Mouse (Mus musculus): Measurements from ENCODE around the gene Alox12.
A peak's percentile ranks its signal among the peaks of the same experiment; 100 is the strongest.

Gene Alox12

DNA sequence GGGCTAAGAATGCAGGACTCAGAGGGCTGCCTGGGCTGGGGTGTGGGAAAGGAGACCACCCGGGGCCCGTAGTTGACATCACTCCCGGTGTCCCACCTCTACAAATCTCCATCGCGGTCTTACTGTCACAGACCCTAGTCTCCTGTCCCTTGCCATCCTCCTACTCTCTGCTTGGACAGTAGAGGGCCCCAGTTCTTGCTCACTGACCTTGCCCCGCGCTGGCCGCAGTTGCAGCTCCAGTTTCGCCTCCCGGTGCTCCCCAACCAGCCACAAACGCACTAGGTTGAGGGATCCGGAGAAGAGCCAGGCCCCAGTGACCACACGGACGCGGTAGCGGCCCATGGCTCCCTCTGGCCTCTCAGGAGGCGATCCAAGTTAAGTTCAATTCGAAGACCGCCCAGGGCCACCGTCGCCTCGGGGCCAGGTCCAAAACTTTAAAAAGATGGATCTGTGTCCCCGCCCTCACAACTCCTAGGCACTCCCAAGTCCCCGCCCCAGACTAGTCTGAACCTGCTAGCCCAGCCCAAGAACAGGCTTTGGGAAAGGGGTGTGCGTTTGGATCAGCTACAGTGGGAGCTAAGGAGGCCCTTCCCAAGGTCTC is at the start of gene Alox12:
Gene Alox12, minus strand, starts transcription at position 423 of the 601 bp plus-strand sequence.
- no peak for DNase-seq (ENCODE audit: low read depth, low spot score)

DNA sequence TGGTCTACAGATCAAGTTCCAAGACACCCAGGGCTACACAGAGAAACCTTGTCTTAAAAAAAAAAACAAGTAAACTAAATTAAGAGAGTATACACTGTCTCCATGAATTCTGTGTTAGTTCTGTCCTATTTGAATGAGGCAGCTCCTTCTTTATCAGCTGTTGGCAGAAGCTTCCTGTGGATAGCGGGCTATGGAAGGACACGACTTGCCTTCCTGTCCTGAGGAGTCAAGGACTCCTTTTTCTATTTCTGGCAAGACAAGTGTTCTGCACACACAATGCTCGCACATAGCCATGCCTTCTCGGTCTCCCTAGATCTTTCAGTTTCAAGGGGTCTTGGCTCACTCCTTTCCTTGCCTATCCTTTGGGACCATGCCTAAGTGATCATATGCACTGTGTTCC is 47.1 kb upstream of the Alox12 start:
- no peak for DNase-seq (ENCODE audit: low read depth, low spot score)

DNA sequence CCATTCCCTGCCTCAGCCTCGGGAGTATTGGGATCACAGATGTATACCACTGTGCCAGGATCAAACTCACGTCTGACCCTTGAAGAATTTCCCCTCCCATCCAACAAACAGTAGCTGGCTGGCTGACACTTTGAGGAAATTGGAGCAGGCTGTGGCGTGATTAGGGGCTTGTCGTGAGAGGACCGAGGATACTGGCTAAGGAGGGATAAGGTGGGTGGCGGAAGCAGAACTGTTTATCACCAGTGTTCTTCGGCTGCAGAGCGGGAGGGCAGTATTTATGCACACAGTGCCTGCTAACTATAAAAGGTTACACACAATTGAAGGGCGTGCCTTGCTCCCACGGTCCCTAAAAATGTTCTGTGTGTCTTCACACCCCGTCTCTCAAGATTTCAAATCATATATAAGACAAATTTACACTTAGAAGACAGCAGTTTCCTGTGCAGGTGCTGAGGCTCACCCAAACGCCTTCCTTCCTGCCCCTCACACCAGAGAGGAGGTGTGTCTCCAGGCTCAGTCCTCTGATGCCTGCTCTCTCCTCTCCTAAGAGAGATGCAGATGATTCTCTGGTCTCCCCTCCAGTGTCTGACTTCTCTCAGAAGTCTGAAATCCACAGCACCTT is 42.8 kb upstream of the Alox12 start:
- DNase-seq (ENCODE audit: low read depth, low spot score): no peak

DNA sequence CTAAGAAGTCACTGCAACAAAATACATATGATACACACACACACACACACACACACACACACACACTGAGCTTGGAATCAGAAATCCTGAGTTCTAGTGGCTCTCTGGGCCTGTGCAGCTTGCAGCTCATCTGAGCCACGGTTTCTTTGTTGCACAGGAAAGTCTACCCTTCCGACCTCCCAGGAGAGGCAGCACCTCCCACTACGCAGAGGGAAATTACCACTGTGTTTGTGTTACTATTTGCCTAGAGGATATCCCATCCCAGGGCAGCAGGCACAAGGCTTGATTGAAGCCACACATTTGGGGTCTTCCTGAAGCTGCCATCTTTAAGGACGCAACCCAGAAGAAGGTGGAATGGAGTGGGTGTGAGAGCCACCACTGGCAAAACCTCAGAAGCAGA is 42.3 kb upstream of the Alox12 start:
- DNase-seq (ENCODE audit: low read depth, low spot score): no peak

DNA sequence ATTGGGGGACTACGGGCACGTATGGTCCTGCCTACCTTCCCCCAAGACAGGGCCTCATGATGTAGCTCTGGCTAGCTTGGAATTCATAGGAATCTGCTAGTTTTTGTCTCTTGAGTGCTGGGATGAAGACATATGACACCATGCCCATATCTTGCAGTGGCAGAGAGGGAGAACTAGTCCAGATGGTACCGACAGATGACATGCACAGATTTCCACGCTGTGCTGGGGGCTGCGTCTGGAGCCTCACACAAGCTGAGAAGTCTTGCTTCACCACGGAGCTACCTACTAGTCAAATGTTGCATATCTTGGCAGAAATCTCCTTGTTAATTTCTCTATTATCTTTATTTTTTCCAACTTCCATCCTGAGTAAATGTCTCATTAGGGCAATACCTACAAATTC is 38.7 kb upstream of the Alox12 start:
- DNase-seq (ENCODE audit: low read depth, low spot score): peak; percentile 47

DNA sequence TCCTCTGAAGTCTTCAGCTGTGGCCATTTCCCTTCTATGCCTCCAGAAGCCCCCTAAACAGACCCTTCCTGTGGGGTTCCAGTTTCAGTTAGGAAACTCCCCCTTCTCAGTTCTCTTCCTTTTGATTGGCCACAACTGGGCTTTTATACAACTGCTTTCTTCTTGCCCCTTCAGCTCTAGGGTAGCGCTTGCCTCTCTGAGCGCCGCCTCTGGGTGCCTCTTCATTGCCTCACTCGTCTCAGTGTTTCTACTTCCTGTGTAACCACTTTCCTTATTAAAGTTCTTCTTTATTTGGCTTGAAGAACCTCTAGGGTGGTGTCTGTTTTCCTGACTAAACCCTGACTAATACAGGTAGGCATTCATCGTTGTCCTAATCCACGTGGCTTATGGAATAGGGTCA is 36.1 kb upstream of the Alox12 start:
- no peak for DNase-seq (ENCODE audit: low read depth, low spot score)

DNA sequence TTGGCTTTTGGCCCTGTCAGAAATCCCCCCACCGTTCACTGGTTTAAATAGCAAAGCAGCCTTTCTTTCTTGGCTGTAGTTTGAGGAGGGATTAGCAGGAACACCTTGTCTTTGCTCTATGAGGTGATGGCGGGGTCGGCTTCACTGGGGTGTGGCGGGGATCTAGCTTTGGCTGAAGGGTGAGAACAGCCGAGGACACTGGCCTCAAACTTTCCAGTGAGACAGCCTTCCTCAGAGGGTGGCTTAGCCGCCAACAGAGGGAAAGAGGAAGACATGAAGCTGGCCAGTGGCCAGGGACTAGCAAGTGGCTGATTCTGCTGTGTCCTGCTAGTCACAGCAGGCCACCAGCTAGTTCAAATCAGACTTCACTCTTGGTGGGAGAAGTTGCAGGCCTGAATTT is 34.1 kb upstream of the Alox12 start:
- DNase-seq (ENCODE audit: low read depth, low spot score): peak; percentile 28

DNA sequence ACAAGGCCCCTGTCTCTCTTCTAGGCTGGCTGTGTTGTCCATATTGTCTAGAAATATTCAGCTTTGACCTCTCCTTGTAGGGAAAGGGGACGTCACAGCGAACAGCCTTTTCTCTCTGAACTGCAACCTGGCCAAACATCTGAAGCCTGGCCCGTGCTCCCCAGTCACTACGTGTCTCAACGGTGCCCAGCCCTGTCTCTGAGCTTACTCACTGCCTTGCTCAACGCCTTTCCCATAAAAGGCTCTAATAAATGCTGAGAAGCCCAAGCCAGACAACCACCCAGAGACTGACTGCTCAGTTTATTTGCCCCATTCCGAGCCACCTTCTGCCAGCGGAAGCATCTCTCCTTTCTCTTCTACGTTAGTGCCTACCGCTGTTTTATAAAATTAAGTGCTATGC is 32.9 kb upstream of the Alox12 start:
- no peak for DNase-seq (ENCODE audit: low read depth, low spot score)

DNA sequence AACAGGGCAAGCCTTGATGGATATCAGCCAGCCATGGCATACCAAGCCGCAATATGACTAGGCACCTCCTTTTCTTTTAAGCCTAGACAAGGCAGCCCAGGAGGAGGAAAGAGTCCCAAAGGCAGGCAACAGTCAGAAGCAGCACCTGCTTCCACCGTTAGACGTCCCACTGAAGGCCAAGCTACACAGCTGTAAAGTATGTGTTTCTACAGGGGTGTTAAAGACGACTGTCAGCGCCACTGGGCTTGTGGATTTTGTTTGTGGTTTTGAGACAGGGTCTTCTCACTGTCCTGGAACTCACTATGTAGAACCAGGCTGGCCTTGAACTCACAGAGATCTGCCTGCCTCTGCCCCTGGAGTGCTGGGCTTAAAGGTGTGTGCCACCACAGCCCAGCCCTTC is 30.5 kb upstream of the Alox12 start:
- DNase-seq (ENCODE audit: low read depth, low spot score): no peak

DNA sequence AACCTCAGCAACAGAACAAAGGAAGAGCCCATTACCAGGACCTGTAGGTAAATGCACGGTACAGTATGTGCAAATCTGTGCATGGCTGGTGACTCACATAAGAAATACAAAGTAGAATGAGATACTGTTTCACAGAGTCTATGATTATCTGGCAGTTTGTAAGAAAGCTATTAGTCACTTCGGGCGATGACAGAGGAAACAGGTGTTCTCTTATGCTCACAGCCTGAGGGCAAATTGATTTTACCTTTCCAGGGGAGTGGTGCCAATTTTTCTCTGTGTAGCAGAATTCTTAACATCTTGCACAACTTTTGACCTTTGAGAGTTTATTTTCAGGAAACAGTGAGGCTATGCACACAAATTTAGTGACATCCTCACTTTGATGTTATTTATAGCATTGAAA is 29.6 kb upstream of the Alox12 start:
- DNase-seq (ENCODE audit: low read depth, low spot score): no peak

DNA sequence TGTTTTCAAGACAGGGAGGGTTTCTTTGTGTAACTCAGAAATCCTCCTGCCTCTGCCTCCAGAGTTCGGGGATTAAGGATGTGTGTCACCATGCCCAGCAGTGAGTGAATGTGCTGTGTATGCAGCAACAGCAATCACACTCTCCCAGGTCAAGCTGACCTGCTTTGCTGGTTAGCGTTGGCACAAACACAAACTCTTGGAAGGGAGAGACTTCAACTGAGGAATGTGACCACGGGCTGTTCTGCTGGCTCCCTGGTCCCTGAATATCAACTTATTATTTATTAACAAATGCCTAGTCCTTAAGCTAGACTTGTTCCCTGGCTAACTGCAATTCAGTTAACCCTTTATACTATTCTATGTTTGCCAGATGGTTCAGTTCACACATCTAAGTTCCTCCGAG is 28.5 kb upstream of the Alox12 start:
- no peak for DNase-seq (ENCODE audit: low read depth, low spot score)

DNA sequence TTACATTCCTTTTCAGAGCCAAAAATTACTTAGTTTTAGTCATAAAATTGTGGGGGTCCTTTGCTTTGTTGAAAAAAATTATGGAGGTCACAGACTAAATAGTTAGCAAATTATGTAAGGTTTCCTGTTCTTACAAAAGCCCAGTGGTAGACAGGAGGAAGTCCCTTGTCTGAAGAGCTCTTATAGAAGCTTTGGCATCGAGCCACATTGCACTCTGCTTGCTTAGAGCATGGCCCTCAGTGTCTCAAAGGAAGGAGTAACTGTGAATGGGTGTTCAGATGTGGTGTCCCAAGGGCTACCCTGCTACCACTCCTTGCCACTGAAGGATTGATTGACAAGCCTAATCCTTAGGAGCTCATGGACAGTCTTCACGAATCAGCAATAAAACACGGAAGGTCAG is 25.3 kb upstream of the Alox12 start:
- no peak for DNase-seq (ENCODE audit: low read depth, low spot score)

DNA sequence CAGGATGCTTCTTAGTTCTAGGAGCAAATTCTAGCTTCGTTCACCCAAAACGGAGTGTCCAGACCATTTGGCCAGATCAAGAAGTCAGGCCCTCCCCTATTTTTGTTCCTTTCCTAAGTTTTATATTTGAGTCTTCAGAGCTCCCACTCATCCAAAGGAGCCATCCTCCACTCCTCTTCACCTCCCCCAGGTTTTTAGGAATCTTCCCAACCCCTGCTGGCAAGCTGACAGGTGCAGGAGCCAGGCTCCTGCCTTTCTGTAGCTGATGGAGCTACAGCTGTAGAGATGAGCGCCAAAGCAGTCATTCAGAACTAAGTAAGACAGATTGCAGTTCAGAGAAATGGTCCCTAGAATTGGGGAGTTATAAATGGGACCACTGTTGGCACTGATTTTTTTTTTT is 23.8 kb upstream of the Alox12 start:
- DNase-seq (ENCODE audit: low read depth, low spot score): no peak

DNA sequence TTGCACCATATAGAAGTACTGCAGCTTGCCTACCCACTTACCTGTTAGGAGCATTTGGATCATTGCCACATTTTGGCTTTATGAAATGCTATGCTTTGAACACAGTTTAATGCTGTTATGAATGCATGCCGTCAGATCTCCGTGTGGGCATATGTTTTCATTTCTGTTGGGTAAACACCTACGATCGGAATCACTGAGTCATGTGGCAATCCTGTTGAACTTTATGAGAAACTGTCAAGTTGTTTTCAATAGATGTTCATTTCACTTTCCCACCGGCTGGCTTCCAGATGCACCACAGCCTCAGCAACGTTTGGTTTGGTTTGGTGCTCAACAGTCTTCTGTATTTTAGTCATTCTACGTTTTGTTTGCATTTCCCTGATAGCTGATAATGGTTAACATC is 16.5 kb upstream of the Alox12 start:
- DNase-seq (ENCODE audit: low read depth, low spot score): no peak

DNA sequence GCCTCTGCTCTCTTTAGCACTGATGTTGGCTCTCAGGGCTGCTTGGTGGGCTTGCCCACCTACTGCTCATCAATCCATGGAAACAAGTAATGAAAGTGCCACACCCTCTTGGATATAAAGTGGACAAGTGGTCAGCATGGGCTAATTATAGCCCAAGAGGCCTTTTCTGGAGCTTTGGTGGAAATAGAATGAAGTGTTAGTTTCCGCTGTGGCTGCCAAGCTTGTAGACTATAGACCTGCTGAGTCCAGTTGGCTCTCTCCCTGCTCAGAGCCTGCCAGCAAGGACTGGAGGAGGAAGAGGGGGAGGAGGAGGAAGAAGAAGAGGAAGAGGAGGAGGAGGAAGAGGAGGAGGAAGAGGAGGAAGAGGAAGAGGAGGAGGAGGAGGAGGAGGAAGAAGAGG is 11.3 kb upstream of the Alox12 start:
- no peak for DNase-seq (ENCODE audit: low read depth, low spot score)

DNA sequence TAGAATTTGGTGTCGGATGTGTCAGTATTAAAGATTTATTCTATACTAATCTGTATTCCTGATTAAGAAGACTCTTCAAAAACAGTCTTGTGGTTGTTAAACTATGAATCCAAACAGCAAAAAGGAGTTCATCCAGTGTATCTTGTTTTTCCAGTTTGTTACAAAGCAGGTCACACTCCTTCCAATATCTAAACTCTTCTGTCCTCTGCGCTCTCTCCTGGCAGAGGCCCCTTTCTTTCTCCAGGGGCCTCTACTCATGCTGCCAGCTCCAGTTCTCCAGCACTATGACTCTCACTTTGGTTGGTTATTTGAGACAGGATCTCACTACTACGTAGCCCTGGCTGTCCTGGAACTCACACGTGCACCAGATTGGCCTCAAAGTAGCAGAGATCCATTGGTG is 10.7 kb upstream of the Alox12 start:
- no peak for DNase-seq (ENCODE audit: low read depth, low spot score)

DNA sequence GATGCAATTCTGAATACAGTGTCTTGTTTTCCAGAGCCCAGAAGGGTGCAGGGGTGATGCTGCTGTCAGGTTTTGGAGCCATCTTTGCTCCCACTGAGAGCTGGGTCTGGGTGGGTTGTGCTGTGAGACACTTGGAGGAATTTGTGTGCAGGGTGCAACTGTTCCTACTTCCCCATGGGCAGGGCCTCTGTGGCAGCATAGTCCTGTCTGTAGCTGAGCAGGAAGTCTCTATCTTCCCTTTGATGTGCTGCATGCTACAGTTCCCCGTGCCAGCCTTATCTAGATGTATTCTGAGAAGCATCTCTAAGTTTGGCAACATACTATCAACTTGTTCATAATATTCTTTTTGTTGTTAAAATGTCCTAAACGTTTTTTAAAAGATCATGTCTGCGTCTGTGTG is 10.1 kb upstream of the Alox12 start:
- DNase-seq (ENCODE audit: low read depth, low spot score): no peak

DNA sequence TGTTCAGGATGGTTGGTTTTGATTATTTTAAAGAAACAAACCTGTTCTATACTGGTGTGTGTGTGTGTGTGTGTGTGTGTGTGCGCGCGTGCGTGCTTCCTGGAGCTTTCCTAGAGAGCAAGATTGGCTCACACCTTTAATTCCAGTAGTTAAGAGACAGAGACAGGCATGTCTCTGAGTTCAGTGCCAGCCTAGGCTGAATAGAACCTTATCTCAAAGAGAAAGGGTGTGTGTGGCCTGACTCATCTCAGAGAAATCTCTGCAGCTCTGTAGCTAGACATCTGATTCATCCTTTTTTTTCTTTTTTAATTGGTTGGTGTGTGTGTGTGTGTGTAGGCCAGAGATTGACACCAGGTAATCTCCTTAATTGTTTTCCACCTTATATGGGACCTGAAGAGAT is 3.9 kb upstream of the Alox12 start:
- DNase-seq (ENCODE audit: low read depth, low spot score): no peak

DNA sequence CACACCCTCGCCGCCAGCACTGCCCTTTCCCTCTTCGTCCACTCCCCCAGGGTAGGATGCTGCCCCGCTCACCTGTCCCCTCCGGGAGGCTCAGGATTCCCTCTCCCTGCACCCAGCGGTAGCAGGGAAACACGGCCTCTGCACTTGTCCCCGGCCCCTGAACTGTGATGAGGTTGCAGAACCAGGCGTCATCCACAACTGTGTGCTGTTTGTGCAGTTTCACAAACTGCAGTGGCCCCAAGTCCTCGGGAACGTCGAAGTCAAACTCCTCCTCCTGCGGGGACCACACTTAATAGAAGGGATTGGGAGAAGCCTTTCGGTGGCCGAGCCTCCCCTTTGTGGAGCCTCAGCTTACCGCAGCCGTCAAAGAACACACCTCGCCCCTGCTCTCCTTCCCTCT is 816 bp downstream of the Alox12 start:
- DNase-seq (ENCODE audit: low read depth, low spot score): no peak

DNA sequence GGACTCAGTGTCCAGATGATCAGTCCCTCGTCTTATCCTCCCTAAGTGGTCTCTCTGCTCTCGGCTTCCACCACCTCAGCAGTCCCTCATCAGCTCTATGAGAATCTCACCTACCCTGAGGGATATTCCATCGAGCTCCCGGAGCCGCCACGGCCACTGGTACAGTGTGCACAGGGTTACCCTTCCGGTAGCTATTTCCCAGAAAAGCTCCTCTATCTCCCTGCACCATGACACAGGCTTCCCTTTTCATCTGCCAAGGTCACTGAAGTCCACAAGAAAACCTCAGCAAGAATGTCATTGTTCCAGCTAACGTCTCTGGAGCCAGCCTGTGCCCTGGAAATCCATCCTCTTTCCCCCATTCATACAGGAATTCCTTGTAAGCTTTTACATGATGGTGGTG is 3.3 kb downstream of the Alox12 start:
- DNase-seq (ENCODE audit: low read depth, low spot score): no peak

DNA sequence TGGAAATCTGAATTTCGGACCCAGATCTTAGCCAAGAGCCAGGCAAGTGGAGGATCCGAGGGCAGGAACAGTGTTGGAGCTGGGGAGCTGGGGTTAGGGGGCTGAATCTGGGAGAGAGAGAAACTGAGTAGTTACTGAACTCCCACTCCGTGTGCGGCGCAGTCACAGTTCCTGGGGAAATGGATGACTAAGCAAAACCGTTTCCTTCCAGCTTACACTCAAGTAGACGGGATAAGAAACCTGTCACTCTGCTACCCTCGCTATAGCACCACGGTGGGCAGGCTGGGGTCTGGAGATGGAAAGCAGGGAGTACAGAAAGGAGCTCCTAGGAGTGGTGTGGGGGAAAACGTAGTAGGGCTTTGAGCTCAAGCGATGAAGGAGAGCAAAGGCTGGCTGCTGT is 5.0 kb downstream of the Alox12 start:
- DNase-seq (ENCODE audit: low read depth, low spot score): no peak

DNA sequence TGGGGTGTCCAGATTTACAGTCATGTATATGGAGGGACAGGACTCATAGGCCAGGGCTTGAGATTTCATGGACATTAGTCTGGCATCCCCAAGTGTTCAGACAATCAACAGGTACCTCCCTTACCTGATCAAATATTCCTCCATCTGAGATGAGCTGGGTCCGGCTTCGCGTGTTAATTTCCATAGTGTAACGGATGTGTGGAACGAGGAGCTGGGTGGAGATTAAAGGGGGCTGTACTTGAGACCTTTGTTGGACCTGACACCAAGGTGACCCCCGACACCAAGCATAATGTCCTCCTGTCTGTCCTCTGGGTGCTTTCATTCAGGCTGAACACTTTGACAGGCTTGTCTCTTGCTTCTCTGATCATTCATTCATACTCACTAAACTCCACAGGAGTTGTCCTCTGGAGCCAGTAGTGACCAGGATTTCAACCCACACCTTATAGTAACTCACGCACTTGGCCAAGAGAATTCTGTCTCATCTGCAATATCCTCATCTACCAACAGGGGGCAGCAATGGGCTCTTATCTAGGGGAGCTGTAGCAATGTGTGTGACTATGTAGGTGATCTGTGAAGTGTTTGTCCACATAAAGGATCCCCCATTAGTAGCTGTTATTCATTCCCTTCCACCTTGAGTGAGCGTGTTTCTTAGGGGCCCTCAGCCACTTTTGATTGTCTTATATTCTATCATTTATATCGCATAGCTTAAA is 7.9 kb downstream of the Alox12 start:
- no peak for DNase-seq (ENCODE audit: low read depth, low spot score)

DNA sequence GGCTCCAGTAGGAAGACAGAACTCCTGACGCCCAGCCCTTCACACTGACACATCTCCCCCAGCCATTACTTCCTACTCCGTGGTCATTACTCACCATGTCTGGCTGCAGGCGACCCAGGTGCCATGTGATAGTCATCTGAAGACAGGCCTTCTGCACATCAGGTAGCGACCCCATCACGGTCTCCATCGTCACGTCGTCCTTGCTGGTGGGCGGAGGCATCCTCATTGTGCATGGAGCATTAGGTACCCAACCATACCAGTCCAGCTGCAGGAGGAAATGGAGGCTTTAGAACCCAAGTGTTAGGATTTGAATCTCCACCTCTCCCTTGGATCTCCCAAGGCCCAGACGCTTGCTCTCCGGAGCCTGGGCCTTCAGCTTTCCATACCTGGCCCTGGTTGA is 12.6 kb downstream of the Alox12 start:
- DNase-seq (ENCODE audit: low read depth, low spot score): no peak
